Mouse (Mus musculus): ENCODE results near the gene Ckm. TPM values are rescaled to one million over a fixed set of nuclear protein-coding genes. Genes with fewer than 3 reads are reported as not detected.

The Ckm gene
- polyA plus RNA-seq, 1 experiment from 2014 or later = 38.6 TPM

DNA sequence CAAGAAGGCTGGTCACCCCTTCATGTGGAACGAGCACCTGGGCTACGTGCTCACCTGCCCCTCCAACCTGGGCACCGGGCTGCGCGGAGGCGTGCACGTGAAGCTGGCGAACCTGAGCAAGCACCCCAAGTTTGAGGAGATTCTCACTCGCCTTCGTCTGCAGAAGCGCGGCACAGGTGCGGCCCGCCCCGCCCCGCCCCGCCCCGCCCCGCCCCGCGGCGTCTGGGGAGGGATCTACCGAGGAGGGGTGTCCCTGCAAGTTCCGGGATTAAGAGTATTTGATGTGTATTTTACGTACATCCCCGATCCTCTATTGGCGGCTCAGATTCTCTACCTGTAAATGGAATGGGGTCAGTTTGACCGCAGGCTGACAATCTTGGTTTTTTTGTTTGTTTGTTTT, 15.5 kb downstream of the Ckm start:
- Histone ChIP-seq H3K9me3 (replicated peaks) (no peaks in the 10 kb centered on the region), H3K4me1 (peaks cover 15% of the 10 kb centered on the region), H3K9ac (replicated peaks) (no peak overlapping the region), H3K4me2 (peak overlapping the region; percentile 38), H3K27ac (replicated peaks) (no peak overlapping the region), H3K36me3 (peaks cover 10% of the 10 kb centered on the region), H3K27me3 (replicated peaks) (peaks cover 56% of the 10 kb centered on the region), H3K4me3 (replicated peaks) (0 out of 2 replicates have a peak overlapping the region, but pooled peaks have one; percentile 4)
- WGBS = 6% methylated on average over 28 of the region's 28 CpGs
- ATAC-seq (ENCODE audit: low FRiP score) = no peak

DNA sequence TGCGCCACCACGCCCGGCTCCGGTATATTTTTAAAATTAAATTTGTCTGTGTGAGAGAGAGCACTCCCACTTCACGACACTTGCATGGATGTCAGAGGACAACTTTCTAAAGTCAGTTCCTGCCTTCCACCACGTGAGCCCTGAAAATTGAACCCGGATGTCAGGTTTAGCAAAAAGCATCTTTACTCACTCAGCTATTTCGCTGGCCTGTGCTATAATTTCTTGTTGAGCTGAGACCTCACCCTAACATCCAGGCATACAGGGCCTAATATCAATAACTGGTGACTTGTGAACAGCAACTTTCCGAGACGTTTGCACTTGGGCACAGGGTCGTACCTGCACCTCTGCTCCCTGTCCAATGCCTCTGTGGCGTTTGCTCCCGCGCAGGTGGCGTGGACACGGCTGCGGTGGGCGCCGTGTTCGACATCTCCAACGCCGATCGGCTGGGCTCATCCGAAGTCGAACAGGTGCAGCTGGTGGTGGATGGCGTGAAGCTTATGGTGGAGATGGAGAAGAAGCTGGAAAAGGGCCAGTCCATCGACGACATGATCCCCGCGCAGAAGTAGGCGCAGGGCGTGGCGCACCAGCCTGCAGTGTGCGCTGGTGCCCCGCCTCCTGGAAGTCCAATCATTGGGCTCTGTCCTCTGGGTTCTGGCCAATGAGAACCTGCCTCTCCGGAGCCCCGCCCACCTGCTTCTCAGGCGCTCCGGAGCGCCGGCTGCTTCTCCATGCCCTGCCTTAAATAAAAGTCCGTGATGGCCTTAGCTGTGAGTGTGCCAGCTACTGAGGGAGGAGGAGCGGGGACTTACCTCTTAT, 16.5 kb downstream of the Ckm start:
- Histone ChIP-seq H3K27me3 (replicated peaks) (peaks cover 56% of the 10 kb centered on the region), H3K4me3 (replicated peaks) (peak overlapping the region; percentile 48), H3K4me2 (peak overlapping the region; percentile 82), H3K36me3 (peaks cover 19% of the 10 kb centered on the region), H3K9me3 (replicated peaks) (no peaks in the 10 kb centered on the region), H3K9ac (replicated peaks) (peak overlapping the region; percentile 47), H3K27ac (replicated peaks) (no peak overlapping the region), H3K4me1 (peaks cover 15% of the 10 kb centered on the region)
- 11% methylated on average over 43 of the region's 43 CpGs for WGBS
- peak; percentile 96 for ATAC-seq (ENCODE audit: low FRiP score)

DNA sequence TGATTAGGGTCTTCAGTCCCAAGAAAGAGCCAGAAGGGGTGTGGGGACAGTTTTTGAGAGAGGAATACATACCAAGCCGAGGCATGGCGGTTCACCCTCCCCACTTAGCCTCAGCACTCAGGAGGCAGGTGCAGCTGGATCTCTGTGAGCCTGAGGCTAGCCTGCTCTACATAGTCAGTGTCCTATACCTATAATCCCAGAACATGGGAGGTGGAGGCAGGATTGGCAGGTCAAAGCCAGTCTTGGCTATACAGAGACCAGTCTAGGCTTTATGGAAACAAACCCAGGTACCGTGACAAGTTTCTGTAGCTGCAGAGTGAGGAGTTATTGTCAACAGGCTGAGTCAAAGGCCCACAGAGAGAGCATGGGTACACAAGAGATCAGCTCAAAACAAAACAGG, 18.5 kb downstream of the Ckm start:
- H3K36me3 ChIP-seq = peaks cover 39% of the 10 kb centered on the region
- WGBS = 91% methylated on average over 3 of the region's 3 CpGs
- peaks cover 15% of the 10 kb centered on the region for H3K4me1 ChIP-seq
- no peak for ATAC-seq (ENCODE audit: low FRiP score)
- H3K4me3 ChIP-seq (replicated peaks) = no peak overlapping the region
- H3K4me2 ChIP-seq = no peak overlapping the region
- H3K9me3 ChIP-seq (replicated peaks) = no peaks in the 10 kb centered on the region
- peaks cover 41% of the 10 kb centered on the region for H3K27me3 ChIP-seq (replicated peaks)
- no peak overlapping the region for H3K9ac ChIP-seq (replicated peaks)
- H3K27ac ChIP-seq (replicated peaks) = no peak overlapping the region

DNA sequence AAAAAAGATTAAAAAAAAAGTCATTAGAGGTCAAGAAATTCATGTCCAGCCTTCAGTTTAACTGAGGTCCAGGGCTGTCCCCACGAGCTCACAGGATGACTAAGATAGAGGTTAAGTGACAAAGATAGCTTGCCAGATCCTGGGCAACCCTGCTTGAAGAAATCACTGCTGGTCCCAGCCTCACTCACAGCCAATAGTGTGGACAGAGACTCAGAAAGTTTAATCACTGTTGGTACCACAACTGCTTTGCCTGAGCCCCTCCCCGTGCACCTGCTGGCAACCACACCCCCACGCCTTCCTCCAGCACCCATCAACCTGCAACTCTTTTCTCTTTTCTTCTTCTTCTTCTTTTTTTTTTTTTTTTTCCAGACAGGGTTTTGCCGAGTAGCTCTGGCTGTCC, 19.5 kb downstream of the Ckm start:
- Histone ChIP-seq H3K27ac (replicated peaks) (no peak overlapping the region), H3K27me3 (replicated peaks) (peaks cover 32% of the 10 kb centered on the region)
- whole genome bisulfite sequencing = 66% methylated on average over 4 of the region's 4 CpGs

DNA sequence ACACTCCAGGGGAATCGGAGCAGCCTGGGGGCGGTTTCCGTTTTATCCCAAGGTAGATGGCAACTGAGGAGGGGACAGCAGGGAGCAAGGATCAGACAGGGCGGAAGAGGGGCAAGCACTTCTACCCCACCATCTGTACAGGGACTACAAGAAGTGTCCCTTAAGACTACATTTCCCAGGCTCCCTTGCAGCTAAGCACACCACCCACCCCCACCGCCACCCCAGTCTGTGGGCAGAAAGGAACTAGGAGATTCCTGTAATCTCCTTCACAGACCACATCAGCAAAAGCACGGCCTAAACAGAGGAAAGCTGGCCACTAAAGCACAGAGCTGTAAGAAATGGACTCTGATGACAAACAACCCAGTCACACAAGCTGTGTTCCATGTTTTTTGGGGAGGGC, 21.8 kb downstream of the Ckm start:
- Histone ChIP-seq H3K4me1 (peaks cover 3% of the 10 kb centered on the region; the same call in 1 of the 2 replicates), H3K27me3 (replicated peaks) (peaks cover 13% of the 10 kb centered on the region; the same call in 1 of the 2 replicates), H3K4me3 (replicated peaks) (no peak overlapping the region), H3K9me3 (replicated peaks) (no peaks in the 10 kb centered on the region), H3K9ac (replicated peaks) (no peak overlapping the region), H3K27ac (replicated peaks) (no peak overlapping the region), H3K36me3 (peaks cover 71% of the 10 kb centered on the region), H3K4me2 (no peak overlapping the region)
- WGBS = 68% methylated on average over 6 of the region's 6 CpGs
- no peak for ATAC-seq (ENCODE audit: low FRiP score)

More for the DNA sequence above, 19.5 kb downstream of the Ckm start:
- Histone ChIP-seq H3K36me3 (peaks cover 48% of the 10 kb centered on the region), H3K4me1 (peaks cover 15% of the 10 kb centered on the region), H3K4me3 (replicated peaks) (no peak overlapping the region), H3K9ac (replicated peaks) (no peak overlapping the region), H3K4me2 (no peak overlapping the region), H3K9me3 (replicated peaks) (no peaks in the 10 kb centered on the region)
- no peak for ATAC-seq (ENCODE audit: low FRiP score)

DNA sequence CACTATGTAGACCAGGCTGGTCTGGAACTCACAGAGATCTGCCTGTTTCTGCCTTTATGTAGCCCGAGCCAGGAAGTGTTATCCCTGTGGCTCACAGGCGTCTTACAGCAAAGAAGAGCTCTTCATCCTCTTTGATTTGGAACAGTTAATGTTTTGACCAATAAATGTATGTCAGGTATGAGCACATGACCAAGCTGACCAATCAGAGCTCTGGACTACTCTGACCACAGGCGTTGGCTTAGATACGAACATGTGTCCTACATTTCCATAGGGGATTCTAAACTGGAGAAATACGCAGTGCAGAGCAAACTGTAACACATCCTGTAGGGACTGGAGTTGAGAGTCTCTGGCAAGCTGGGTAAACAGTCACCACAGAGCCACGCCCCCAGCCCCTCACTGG, 22.3 kb downstream of the Ckm start:
- ATAC-seq (ENCODE audit: low FRiP score) = no peak
- 85% methylated on average over 6 of the region's 6 CpGs for WGBS

DNA sequence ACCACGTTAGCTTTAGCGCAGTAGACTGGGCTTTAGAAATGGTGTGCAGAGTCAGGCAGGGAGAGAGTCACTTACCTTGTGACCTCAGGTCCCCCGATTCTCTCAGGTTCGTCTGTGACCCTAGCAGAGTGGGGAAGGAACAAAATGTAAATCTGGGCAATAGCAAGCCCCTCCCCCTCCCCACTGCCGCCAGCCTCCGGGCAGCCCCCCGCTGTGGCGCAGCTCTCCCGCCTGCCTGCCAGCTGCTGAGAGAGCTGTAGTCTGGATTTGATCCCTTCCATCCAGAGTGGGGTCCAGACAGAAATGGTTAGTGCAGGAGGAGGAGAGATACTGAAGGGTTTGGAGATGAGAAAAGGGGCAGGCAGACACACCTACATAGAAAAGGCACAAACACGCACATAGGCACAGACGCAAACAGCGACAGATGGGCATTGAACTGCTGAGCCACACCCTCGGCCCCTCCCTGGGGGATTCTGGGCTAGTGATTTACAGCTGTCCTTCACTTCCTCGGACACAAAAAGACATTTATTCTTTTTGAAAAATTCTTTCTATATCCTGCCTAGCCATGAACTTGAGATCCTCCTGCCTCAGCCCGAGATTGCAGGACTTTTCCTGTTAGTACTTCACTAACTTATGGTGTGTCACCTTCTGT, 23.5 kb downstream of the Ckm start:
- no peak overlapping the region for H3K27ac ChIP-seq (replicated peaks)
- H3K9ac ChIP-seq (replicated peaks) = no peak overlapping the region
- no peaks in the 10 kb centered on the region for H3K27me3 ChIP-seq (replicated peaks)
- no peak overlapping the region for H3K4me3 ChIP-seq (replicated peaks)
- H3K4me2 ChIP-seq = no peak overlapping the region
- H3K9me3 ChIP-seq (replicated peaks) = no peaks in the 10 kb centered on the region
- no peaks in the 10 kb centered on the region for H3K4me1 ChIP-seq
- H3K36me3 ChIP-seq = peaks cover 89% of the 10 kb centered on the region
- 60% methylated on average over 15 of the region's 15 CpGs for WGBS
- no peak for ATAC-seq (ENCODE audit: low FRiP score)

More for the DNA sequence above, 22.3 kb downstream of the Ckm start:
- no peak overlapping the region for H3K4me3 ChIP-seq (replicated peaks)
- H3K9ac ChIP-seq (replicated peaks) = no peak overlapping the region
- H3K9me3 ChIP-seq (replicated peaks) = no peaks in the 10 kb centered on the region
- H3K4me2 ChIP-seq = no peak overlapping the region
- peaks cover 77% of the 10 kb centered on the region for H3K36me3 ChIP-seq
- H3K27me3 ChIP-seq (replicated peaks) = peaks cover 9% of the 10 kb centered on the region; the same call in 1 of the 2 replicates
- no peak overlapping the region for H3K27ac ChIP-seq (replicated peaks)
- no peaks in the 10 kb centered on the region for H3K4me1 ChIP-seq

DNA sequence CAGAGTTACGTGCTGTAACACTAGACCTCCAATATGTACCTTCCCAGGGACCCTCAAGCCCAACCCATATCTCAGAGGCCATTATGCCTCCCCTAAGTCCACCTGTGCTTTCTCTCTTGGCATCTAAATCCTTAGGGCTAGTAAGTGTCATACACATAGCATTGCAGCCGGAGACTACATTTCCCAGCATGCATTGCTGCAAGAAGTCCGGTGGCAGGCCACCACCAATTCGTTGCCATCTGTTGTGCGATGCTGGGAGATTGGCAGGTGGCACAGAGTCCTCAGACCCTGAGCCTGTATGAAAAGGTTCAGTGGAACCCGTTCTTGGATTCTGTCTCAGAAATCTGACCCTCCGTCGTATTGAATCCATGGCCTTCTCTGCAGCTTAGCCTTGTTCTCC, 25.1 kb downstream of the Ckm start:
- 67% methylated on average over 8 of the region's 8 CpGs for WGBS

DNA sequence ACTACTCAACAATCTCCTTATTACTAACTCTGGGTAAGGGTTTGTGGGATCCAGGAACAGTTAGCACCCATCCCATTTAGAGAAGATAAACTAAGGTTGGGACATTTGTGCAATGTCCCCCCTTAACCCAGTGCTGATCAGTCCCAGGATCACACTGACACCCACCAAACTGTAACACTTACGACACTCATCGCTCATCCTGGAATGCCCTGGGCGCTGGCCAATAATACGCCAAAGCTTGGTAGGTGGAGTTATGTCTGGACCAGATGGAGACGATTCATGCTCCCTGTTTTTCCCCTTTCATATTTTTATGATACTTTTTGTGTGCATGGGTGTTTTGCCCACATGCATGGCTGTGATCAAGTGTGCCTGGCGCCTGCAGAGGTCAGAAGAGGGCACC, 25.8 kb downstream of the Ckm start:
- Histone ChIP-seq H3K9me3 (replicated peaks) (no peaks in the 10 kb centered on the region), H3K27me3 (replicated peaks) (no peaks in the 10 kb centered on the region), H3K9ac (replicated peaks) (no peak overlapping the region), H3K4me1 (no peaks in the 10 kb centered on the region), H3K4me3 (replicated peaks) (no peak overlapping the region), H3K4me2 (no peak overlapping the region), H3K36me3 (peaks cover 99% of the 10 kb centered on the region), H3K27ac (replicated peaks) (no peak overlapping the region)
- ATAC-seq (ENCODE audit: low FRiP score) = no peak
- 92% methylated on average over 6 of the region's 6 CpGs for WGBS

More for the DNA sequence above, 25.1 kb downstream of the Ckm start:
- Histone ChIP-seq H3K27ac (replicated peaks) (no peak overlapping the region), H3K4me2 (no peak overlapping the region), H3K27me3 (replicated peaks) (no peaks in the 10 kb centered on the region), H3K9ac (replicated peaks) (no peak overlapping the region), H3K36me3 (peaks cover 99% of the 10 kb centered on the region), H3K4me3 (replicated peaks) (no peak overlapping the region), H3K4me1 (no peaks in the 10 kb centered on the region), H3K9me3 (replicated peaks) (no peaks in the 10 kb centered on the region)
- ATAC-seq (ENCODE audit: low FRiP score) = no peak

DNA sequence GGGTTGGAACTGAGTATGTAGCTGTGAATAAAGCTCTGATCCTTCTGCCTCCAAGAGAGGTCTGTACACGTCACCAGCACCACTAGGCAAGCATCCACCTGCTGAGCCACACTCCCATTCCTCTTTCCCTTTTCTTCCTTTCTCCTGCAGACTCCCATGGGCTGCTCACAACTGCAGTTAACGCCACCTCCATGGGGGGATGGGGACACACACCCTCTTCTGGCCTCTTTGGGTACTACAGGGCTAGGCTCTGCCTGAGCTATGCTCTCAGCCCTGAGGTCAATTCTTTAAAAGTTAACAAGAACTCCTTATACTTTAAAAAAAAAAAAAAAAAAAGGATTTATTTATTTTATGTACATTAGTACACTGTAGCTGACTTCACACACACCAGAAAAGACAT, 27.9 kb downstream of the Ckm start:
- H3K9me3 ChIP-seq (replicated peaks) = no peaks in the 10 kb centered on the region
- H3K9ac ChIP-seq (replicated peaks) = no peak overlapping the region
- no peak overlapping the region for H3K27ac ChIP-seq (replicated peaks)
- ATAC-seq (ENCODE audit: low FRiP score) = no peak
- no peaks in the 10 kb centered on the region for H3K27me3 ChIP-seq (replicated peaks)
- WGBS = 91% methylated on average over 2 of the region's 2 CpGs
- H3K36me3 ChIP-seq = peaks cover 98% of the 10 kb centered on the region
- no peak overlapping the region for H3K4me2 ChIP-seq
- no peaks in the 10 kb centered on the region for H3K4me1 ChIP-seq
- H3K4me3 ChIP-seq (replicated peaks) = no peak overlapping the region

DNA sequence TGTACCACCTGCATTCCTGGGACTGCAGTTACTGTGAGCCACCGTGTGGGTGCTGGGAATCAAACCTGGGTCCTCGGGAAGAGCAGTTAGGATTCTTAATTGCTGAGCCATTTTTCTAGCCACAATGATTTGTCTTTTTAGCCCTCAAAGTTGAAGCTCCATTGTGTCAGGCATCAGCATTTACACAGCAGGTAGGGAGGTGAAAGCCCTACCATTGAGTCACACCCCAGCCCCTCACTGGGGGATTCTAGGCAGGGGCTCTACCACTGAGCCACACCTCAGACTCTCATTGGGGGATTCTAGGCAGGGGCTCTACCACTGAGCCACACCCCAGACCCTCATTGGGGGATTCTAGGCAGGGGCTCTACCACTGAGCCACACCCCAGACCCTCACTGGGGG, 31.7 kb downstream of the Ckm start:
- Histone ChIP-seq H3K9me3 (replicated peaks) (no peaks in the 10 kb centered on the region), H3K4me1 (no peaks in the 10 kb centered on the region), H3K36me3 (peaks cover 87% of the 10 kb centered on the region), H3K9ac (replicated peaks) (no peak overlapping the region), H3K4me2 (no peak overlapping the region), H3K27me3 (replicated peaks) (no peaks in the 10 kb centered on the region), H3K4me3 (replicated peaks) (no peak overlapping the region), H3K27ac (replicated peaks) (no peak overlapping the region)
- 95% methylated on average over 2 of the region's 2 CpGs for WGBS
- no peak for ATAC-seq (ENCODE audit: low FRiP score)

DNA sequence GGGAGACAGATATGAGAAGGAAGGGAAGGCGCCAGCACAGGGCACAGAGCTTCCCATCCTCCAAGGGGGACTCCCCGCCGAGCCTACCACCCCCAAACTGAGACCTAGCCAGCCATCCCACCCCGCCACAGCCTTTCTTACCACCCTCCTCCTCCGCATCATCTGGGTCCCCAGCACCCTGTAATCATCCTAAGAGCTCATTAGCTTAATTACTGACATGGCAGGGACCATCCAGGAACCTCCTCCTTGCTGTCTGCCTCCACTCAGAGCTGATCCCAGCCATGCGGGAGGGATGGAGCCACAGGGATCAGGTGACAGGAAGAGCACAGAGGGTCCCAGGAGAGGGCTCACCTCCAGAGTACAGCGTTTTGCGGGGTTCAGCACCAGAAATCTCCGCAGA, 32.5 kb downstream of the Ckm start:
- no peaks in the 10 kb centered on the region for H3K9me3 ChIP-seq (replicated peaks)
- no peaks in the 10 kb centered on the region for H3K4me1 ChIP-seq
- ATAC-seq (ENCODE audit: low FRiP score) = no peak
- no peaks in the 10 kb centered on the region for H3K27me3 ChIP-seq (replicated peaks)
- no peak overlapping the region for H3K4me3 ChIP-seq (replicated peaks)
- H3K27ac ChIP-seq (replicated peaks) = no peak overlapping the region
- no peak overlapping the region for H3K4me2 ChIP-seq
- 81% methylated on average over 9 of the region's 9 CpGs for WGBS
- H3K9ac ChIP-seq (replicated peaks) = no peak overlapping the region
- peaks cover 86% of the 10 kb centered on the region for H3K36me3 ChIP-seq
